Mouse (Mus musculus) heart, adult 9 months (tissue): ENCODE measurements around the gene Hoxc10.

Experiments
- DNase-seq, 2 experiments: peaks; one replicate each; pipeline ENCODE4 v3.0.0; 2022; ENCODE audit warnings: low spot score in 2 of 2

The Hoxc10 gene

DNA sequence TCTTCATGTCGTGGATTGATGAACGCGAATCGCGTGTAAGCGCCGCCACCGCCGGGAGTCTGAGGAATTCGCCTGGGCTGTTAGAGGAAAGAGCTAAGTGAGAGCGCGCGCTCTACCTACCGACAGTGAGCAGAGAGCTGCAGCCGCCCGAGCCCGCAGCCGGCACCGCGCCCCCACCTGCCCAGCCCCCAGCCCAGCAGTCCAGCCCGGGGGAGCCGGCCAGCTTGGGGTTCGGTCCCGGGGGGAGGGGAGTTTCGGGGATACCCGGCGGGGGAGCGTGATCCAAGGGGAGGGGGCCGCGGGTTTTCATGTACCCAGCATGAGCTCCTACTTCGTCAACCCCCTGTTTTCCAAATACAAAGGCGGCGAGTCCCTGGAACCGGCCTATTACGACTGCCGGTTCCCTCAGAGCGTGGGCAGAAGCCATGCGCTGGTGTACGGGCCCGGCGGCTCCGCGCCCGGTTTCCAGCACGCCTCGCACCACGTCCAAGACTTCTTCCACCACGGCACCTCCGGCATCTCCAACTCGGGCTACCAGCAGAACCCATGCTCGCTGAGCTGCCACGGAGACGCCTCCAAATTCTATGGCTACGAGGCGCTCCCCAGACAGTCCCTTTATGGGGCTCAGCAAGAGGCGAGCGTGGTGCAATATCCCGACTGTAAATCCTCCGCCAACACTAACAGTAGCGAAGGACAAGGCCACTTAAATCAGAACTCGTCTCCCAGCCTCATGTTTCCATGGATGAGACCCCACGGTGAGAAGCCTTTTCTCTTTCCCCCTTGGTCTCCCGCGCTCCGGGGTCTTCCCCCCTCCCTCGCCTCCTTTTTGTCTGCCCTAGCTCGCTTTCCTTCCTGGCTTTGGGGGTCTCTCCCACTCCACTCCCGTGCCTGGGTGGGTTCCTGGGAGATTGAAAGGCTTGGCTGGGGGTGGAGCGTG is 24.1 kb downstream of the Hoxc10 start, which contains the start of gene Hoxc8:
Gene Hoxc8, plus strand, starts transcription at position 147 of the 937 bp plus-strand sequence.
- no peak for DNase-seq

DNA sequence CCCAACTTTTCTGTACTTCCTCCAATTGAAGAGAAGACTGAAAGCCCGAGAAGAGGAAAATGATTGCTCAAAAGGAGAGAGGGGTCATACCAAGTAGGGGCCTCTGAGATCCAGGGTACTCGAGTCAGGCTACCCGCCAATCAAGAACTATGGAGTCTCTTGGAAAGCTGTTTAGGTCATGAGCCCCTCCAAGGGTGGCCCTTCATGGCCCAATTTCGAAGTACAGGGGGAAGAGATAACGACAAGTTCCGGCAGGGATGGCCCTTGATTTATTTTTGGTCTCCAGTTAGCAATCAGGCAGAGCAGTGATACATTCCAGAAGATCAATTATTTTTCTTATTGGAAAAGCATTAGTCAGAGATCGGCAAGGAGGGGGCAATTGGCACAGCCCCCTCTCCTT is 25.2 kb downstream of the Hoxc10 start:
- DNase-seq = no peak

DNA sequence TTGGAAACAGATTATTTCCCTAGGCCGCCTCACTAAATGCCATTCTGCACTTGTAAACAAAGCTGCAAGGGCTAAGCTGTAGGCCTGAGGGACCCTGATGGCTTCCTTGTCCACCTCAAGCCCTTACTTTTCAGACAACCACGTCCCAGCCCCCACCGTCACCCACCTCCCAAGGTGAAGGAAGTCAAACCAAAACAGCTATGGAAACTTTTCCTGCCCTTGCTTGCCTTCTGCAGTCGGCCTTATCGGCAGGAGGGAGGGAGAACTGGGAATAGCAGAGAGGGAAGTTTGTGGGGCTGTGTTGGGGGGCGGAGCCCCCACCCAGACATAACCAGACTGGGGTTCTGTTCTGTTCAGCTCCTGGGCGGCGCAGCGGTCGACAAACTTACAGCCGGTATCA is 25.6 kb downstream of the Hoxc10 start:
- DNase-seq = no peak

DNA sequence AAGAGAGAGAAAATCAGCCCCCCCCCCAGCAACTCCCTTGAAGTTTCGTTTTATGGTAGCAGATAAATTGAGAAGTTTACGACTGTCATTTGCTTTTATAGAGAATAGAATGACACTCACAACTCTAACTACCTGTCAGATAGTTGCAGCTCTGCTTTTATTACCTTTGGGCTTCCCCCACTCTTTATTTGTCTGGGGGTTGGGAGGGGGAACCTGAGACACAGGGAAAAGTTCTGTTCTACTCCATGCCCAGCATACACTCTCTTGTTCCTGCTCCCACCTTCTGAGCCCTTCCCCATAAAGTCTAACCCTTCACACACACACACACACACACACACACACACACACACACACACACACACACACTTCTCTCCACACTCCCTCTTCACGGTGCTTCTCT is 26.3 kb downstream of the Hoxc10 start:
- no peak for DNase-seq

DNA sequence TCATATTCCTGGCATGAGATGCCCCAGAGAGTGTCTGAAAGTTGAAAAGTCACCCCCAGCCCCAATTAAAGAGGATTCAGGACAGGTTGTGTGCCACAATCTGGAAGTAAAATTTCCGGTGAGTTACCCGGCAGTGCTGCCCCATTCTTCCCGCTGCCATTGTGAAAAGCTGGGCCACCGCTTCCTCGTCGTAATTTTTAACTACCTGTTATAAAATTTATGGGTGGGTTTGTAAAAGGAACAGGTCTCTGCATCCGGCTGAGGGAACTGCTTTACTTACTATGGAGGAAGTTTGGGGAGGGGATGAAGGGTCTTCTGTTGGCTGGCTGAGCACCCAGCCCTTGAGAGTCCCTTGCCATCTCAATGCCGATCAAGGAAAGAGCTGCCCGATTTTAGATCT is 30.0 kb downstream of the Hoxc10 start:
- no peak for DNase-seq

DNA sequence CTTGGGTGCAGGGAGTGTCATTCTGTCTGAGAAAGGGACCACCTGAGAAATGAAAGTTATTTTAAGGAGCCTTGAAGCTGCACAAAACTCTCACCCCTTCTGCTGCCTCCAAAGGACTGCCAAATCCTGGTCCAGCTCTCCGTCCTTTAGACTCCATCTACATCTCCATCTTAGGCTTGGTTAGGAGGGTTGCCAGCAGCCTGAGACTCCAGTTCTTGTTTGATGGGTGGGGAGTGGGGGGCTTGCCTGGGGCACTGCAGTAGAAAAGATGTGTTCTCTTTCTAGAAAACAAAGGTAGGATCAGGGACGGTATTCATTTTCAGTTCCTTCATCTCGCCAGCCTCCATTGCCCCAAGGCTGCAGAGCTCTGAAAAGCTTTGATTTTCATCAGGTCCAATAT is 30.8 kb downstream of the Hoxc10 start:
- DNase-seq = no peak

DNA sequence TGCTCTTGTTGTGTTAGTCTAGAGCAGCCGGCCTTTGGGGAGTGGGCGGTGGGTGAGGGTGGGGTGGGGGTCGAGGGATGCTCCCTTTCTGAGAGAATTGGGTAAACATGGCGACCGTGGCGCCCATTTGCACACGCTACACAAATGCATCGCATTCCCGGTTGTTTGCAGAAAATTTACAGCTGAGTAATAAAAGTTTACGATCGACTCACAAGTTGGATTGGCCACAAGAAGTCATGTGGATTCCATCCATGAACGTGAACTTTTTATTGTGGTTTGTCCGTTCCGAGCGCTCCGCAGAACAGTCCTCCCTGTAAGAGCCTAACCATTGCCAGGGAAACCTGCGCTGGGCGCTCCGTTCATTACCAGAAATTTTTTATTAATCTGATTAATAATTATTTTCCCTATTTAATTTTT is 31.4 kb downstream of the Hoxc10 start, which contains the start of gene Hoxc6:
Gene Hoxc6, plus strand, starts transcription at position 319 of the 417 bp plus-strand sequence.
- no peak for DNase-seq

DNA sequence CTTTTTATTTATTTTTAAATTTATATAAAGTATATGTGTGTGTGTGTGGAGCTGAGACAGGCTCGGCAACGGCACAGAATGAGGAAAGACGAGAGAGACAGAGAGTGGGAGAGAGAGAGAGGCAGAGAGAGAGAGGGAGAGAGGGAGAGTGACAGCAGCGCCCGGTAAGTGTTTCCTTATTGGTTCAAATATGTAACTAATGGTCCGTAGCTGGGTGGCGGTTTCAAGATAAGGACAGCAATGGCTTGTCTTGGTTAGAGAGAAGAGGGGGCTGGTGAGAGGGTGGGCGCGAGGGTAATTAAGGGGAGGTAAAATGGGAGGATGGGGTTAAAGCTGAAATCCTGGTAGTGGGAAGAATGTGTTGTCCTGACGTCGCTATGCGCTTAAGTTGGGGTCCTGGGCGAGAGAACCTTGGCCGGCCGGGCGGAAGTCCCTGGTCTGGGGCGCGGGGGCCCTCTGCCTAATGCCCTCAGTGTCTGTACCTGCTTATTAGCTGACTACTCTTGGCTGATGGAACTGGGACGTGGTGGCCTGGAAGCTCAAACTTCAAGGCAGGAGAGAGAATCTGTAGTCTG is 32.1 kb downstream of the Hoxc10 start:
- DNase-seq = no peak

DNA sequence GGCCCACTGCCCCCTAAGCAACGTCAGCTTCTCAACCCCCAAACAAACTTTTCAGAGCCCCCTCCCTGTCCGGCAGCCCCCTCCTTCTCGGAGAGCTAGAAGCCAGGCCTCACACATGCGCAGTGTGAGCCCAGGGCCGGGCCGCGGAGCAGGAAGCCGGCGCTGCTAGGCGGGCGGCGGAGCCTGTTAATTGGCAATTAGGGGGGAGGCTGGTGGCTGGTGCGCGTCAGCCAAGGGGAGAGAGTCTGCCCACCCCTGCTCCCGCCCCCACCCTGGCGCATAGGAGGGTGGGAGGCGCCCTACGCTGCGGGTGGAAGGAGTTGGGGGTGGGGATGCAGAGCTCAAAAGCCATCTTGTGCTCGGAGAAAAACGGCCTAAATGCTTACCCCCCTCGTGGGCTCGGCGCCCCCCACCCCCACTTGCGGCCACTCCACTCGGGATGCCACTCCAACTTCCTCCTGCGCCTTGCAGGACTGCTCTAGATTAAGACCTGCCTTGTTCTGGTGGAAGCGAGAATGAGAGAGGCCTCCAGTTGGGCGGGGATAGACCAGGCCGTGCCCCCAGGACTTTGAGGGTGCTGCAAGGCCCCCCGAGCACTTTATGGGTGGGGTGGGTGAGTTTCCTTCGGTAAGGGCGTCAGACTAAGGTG is 32.7 kb downstream of the Hoxc10 start:
- DNase-seq = peak; percentile 68 to 70

DNA sequence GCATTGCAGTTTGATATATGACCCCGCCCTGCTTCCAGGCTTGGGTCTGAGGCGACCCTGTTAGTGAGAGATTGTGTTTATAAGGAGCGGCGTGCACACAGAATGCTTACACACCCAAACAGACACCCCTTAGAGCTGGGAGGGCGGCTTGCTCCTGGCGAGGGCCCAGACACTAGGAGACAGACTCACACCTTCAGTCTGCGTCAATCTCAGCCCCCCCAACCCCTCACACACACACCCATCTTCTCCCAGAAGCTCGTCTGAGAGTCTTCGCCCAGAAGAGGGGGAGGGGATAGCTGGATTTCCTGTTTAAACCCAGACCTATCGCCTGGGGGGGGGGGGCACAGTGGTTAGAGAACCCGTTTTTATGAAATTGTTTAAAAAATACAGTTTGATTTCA is 33.4 kb downstream of the Hoxc10 start:
- no peak for DNase-seq

DNA sequence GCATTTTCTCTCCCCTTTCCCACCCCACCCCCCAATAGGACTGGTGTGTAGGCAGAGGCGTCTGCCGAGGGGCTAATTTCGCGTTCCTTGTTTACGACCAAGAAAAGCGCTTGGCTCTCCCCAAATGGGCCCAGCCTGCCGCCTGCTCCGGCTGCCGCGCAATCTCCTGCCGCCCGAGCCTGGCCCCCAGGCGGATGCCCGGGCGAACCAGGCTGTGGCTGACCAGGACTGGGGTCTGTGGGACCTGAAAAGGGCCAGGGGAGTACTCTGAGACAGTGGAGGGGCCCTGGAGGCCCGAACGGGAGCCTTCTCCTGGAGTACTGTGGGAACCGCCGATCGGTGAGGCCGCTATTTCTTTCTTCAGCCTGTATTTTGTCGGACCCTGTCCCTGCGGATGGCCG is 33.9 kb downstream of the Hoxc10 start:
- no peak for DNase-seq

DNA sequence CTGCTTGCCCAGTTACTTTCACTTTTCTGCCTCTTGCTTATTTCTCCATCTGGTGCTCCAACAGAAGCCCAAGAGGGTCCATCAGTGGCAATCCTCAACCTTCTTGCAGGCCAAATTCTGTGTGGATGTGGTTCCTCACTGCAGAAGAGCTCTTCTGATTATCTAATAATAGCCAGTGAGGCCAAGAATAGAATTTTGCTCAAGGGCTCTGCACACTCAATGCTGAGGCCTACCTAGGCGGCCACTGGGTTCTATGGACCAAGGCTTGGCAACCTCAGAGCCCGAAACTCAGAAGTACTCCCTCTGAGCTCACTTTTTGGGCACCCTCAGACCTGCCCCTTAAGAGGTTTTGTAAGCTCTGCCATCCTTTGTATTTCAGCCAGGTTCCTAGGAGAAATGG is 34.8 kb downstream of the Hoxc10 start:
- DNase-seq = no peak

DNA sequence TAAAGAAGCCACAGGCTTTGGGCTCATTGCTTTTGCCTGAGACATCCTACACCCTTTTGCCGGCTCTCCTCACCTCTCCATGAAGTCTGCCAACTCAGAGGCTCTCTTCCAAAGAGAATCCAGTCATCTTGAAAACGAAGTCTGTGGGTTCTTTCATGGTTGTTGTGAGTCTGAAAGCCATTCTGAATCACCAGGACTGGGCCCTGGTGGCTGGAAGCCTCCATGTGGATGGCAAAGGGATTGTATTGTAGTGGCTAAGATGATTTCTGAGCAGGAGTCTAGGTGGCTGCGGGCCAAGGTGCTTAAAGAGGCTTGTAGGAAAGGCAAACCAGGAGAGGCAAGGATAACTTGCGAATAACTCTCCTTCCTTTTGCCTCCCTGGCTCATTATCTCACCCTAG is 35.6 kb downstream of the Hoxc10 start:
- no peak for DNase-seq

DNA sequence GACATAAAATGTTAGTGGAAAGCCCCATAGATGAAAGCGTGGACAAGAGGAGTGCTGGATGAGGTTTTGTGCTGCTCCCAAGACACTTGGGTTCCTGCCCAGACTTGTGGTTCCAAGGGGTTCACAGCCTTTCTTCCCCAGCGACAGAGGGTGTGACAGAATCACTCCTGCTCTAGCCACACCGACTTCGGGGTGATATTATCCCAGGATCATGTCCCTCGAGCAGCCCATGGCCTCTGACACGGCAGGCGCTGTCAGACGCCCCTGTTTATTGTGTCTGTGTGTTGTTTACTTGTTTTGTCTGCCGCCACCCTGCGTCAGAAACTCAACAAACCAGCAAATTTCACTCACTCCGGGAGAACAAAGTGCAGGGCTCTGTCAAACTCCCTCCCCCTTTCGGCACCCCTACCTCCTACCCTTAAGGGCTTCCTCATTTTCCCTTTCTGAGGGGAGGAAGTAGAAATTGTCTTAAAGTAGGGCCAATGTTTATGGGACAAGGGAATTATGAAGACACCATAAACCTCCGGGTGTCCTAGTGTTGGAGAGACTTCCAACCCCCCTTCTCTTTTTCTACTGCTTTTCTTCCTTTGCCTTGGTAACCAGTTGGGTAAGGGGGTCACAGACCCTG is 36.3 kb downstream of the Hoxc10 start:
- no peak for DNase-seq

DNA sequence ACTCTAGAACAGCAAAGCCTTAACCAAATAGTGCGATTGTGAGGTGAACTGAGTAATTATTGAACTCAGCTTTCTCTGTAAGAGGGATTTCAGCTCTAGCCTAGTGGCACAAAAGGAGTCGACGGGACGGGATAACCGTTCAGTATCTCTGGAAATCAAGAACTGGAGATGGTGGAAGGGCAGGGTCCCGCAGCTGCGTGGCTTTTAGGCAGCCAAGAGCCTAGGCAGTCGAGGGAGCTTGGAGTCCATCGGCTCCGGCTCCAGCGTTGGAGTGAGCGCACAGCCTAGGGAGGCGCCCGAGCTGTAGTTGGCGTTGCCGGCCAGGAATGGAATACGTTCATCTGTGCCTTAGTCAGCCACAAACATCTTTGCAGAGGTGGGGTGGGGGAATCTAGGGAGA is 38.7 kb downstream of the Hoxc10 start:
- DNase-seq = no peak

DNA sequence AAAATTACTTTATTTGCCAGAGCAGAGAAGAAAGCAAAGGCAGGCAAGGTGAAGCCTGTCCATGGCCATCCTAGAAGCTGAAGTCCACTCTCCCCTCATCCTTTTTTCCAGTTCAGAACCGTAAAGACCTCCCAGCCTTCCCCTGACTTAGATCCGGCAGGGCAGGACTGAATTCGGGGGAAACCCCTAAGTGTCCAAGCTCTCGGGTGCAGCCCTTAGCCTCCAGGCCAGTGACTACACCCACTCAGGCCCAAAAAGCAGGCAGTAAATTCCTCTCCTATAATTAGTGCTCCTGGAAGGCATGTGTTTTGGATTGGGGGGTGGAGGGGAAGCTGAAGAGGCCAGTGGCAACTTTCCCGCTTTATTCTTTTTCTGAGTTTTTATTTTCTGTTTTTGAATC is 39.2 kb downstream of the Hoxc10 start:
- DNase-seq = no peak

DNA sequence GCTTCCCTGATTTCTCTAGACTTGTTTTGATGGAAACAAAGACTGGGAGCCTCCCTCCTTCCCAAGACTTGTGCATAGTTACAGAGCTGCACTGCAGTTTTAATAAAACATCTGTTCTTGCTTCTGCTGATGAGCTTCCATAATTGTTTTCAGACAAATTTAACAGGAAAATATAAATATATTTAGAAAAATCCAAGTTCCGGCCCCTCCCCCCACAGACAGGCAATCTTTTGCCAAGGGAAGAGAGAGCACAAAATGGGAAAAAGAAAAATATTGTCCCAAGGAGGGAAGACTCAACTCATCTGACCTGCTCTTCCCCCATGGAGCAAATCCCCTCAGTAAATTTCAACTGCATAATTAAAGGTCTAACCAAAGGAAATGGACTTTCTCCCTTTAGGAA is 39.7 kb downstream of the Hoxc10 start:
- no peak for DNase-seq

DNA sequence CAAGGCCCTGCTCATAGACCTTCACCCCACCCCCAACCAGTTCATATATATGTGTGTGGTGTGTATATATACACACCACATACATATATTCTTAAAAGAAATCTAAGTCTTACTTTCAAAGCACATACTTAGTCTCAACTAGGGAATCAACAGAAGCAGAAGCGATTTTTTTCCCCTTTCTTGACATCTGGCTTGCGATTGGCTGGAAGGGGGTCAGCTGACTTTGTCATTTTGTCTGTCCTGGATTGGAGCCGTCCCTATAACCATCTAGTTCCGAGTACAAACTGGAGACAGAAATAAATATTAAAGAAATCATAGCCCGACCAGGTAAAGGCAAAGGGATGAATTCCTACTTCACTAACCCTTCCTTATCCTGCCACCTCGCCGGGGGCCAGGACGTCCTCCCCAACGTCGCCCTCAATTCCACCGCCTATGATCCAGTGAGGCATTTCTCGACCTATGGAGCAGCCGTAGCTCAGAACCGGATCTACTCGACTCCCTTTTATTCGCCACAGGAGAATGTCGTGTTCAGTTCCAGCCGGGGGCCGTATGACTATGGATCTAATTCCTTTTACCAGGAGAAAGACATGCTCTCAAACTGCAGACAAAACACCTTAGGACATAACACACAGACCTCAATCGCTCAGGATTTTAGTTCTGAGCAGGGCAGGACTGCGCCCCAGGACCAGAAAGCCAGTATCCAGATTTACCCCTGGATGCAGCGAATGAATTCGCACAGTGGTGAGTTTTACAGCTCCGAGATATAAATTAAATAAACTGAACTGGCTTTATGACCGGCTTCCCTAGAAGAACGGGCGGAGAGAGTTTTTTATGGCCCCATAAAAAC is 42.9 kb downstream of the Hoxc10 start:
- no peak for DNase-seq

DNA sequence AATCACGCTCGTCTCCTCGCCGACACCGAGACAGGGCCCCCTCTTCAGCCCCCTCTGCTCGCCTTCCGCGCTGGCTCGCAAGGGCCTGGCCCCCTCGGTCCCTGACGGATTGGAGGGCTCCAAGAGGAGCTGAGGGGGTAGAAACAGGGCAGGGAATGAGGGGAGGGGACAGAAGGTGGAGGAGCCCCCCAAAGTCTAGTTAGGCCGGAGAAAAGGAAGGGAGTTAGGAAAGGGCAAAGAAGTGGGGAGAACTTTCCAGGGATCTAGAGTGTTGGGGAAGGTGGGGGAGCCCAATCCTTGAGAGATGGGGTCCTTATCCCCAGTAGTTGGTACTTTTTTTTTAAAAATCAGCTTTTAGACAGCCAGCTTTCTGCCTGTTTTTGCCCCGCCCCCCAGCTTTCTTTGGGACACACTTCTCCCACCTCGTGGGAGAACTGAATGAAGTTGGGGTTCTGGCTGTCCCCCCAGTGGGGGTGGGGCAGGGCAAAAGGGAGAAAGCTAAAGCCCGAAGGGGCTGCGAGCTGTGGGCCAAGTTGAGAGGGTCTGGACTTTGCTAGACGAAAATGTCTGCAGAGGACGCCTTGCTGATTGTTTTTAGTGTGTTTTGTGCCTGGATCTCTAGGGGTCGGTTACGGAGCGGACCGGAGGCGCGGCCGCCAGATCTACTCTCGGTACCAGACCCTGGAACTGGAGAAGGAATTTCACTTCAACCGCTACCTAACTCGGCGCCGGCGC is 43.7 kb downstream of the Hoxc10 start:
- no peak for DNase-seq

DNA sequence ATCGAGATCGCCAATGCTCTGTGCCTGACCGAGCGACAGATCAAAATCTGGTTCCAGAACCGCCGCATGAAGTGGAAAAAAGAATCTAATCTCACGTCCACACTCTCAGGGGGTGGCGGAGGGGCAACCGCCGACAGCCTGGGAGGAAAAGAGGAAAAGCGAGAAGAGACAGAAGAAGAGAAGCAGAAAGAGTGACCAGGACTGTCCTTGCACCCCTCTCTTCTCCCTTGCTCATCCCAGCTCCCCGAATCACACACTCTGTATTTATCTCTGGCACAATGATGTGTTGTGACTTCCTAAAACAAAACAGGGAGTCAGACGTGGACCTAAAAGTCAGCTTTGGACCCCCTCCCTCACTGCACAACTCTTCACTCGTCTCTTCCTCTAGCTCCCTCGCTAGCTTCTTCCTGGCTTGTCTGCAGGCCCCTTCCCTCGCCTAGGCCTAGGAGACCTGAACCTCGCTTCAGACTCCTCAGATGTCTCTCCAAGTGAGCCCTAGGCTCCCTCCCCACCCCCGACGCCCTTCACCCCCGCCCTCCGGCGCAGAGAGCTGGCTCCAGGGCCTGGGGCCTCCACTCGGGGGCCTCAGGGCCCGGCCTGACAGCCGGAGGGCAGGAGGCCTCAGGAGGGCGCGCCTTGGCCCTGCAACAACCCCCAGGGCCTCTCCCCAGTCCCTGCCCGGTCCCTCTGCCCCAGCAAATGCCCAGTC is 44.4 kb downstream of the Hoxc10 start:
- no peak for DNase-seq
